Mouse (Mus musculus) lung, postnatal 0 days (tissue): ENCODE measurements around the gene Svop.

Experiments
- CTCF ChIP-seq: IDR thresholded peaks from 2 replicates; pipeline ENCODE4 v1.5.1; 2016; ENCODE audit warnings: antibody characterized with exemption, mild to moderate bottlenecking
- EP300 ChIP-seq: IDR thresholded peaks from 2 replicates; pipeline ENCODE4 v1.6.1; 2016; ENCODE audit warnings: antibody characterized with exemption, mild to moderate bottlenecking, control low read depth

DNA sequence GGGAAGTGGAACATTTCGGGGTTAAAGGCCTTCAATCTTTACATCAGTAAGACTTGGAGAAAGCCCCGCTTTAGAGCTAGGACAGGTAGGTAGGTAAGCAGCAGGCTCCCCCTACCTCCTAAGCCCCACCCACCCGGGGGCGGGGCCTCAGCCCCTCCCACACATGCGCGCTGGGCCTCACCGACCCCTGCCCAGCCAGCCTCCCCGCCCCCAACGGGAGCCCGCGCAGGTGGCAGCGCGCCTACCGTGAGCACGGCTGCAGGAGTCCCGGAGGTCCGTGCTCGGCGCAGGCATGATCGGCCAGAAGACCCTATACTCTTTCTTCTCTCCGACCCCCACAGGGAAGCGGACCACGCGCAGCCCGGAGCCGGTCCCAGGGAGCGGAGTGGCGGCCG lies 38.8 kb upstream of the Svop start, which contains the start of gene Ung:
- TF ChIP-seq CTCF, result no peak
- TF ChIP-seq EP300, result no peak
